Mouse (Mus musculus) frontal cortex, adult 2 months (tissue): ENCODE measurements at regions not wholly inside any gene's neighbourhood (a gene's known extent, or its start where the extent isn't known, plus 50 kb on each side); places are given as distances from the start of the nearest gene placed in this dataset.
A peak's percentile ranks its signal among the peaks of the same experiment; 100 is the strongest.

ENCODE experiments used
- DNase-seq, 2 experiments: peaks; one replicate each; pipeline ENCODE4 v3.0.0; 2022; ENCODE audit warnings: low spot score in 1 of 2; ENCODE audit errors: extremely low spot score in 1 of 2

DNA sequence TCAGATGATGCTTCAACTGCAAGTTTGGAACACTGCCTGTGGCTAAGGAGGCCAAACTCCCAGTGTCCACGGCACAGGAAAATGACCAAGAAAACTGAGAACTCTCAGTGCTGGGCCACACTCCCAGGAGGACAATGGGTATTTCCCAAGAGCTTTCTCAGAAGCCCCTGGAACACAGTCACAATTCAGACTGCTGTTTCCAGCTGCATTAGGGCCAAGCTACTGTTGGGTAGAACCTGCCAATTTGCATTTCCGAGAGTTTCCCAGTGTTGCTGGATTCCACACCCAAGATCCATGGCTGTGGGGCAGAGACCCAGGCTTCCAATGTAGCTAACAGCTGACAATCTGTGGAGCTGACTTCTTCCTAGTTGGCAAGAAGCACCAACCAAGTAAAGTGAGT lies 141.9 kb upstream of the D7Ertd443e start:
- DNase-seq, result peak in 1 of 2 experiments; percentile 2

DNA sequence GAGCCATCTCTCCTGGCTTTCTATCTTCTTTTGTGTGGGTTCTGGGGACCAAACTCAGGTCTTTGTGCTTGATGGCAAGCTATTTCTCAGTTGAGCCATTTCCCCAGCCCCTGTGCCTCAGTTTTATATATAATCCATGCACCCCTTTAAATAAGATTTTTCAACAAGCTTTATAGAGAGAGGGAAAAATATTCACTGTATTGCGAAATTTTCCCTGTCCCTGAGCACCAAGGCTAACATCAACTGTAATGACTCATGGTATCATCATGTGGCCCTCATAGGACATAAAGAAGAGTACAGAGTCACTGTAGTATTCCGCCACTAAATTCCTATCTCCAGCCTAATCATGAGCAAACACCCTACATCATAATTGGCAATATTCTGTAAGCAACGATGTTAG lies 142.4 kb upstream of the Dock1 start:
- no peak for DNase-seq

GRCm38 (mm10) chr7:134534821-134535220 lies 135.6 kb upstream of the Dock1 start:
- DNase-seq, result no peak

DNA sequence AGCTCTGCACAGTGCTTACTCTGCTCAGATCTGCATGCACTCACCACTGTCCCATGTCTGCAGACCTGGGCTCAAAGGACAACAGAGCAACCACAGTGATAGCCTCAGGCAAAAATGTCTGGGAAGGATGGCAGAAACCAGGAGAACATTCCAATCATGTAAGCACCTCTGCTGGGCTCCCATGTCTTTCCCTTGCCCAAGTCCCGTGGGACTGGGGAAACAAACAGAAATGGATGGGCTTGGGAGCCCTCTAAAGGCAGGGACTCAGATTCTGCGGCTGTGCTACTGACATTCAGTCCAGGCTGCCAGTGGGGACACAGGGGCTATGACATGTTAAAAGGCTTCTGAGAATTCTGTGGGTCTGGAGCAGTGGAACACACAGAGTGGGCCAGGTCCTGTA lies 128.8 kb upstream of the Dock1 start:
- no peak for DNase-seq

- DNase-seq, result no peak
Measured at GRCm38 (mm10) chr7:134546187-134546586, 124.3 kb upstream of the Dock1 start.

DNA sequence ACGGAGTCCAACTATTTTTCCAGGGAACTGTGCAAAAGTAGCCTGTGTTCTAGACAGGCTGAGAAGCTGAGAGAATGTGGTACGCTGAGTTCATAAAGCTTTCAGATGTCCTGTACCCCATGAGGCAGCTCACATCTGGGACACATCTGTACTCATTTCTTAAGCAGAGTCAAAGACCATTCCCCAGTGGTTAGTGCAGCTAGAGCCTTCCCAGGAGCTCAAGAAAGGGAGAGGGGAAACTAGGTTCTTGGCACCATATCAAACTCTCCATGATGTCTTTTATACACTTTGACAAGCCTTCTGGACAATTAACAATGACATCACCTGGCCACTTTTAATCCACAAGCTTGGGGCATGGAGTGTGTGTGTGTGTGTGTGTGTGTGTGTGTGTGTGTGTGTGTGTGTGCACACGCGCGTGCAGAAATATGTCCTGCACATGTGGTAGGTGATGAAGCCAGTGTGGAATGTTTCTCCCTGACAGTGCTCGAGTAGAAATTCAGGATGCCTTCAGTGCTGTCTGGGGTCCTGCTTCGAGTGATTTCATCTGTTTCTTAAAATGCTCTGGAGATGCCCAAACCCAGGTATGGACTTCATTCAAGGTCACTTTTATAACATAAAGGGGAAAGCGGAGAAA lies 121.1 kb upstream of the Dock1 start:
- no peak for DNase-seq

DNA sequence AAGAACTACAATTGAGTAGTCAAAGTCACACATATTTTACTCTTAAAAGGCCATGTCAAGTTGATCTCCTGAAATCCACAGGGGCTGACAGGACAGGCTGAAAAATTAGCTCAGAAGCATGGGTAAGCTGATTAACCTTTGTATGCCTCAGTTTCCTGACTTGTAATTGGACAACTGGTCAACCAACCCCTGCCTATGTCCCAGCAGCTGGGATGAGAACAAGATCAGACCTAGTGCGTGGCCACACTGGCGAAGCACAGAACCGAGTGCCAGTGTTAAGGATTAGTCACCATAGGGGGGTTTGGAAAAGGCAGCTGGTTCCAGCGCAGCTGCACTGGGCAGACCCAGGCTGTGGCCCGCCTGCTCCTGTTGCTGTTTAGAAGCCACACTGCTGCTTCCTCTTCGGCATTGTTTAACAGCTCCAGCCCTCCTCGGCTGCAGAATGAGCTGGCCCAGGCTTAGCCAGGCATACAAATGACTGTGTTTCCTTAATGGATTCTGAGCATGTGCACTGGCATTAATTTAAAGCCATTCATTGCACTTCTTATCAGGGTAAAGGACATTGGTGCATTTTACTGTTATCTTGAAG lies 120.1 kb upstream of the Dock1 start:
- no peak for DNase-seq

GRCm38 (mm10) chr7:134552051-134552451 lies 118.4 kb upstream of the Dock1 start:
- no peak for DNase-seq

DNA sequence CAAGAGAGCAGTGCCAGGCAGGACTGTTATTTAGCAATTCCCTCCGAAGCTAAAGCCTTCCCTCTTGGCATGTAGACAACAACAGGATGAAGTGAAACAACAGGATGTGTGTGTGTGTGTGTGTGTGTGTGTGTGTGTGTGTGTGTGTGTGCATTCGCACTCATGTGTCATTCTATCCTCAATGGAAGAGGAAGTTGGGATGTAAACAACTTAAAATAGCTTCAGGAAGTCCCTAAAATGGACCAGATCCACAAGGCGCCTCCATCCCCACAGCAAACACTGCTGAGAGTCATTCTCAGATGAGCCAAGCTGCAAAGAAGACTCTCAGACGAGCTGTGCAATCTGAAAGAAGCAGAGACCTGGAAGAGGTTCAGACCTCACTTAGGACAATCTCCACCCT lies 114.4 kb upstream of the Dock1 start:
- no peak for DNase-seq

- peak in 1 of 2 experiments; percentile 87 for DNase-seq
Measured at GRCm38 (mm10) chr7:134566322-134566721, 104.1 kb upstream of the Dock1 start.

- DNase-seq, result no peak
Measured at GRCm38 (mm10) chr7:134569247-134569646, 101.2 kb upstream of the Dock1 start.

DNA sequence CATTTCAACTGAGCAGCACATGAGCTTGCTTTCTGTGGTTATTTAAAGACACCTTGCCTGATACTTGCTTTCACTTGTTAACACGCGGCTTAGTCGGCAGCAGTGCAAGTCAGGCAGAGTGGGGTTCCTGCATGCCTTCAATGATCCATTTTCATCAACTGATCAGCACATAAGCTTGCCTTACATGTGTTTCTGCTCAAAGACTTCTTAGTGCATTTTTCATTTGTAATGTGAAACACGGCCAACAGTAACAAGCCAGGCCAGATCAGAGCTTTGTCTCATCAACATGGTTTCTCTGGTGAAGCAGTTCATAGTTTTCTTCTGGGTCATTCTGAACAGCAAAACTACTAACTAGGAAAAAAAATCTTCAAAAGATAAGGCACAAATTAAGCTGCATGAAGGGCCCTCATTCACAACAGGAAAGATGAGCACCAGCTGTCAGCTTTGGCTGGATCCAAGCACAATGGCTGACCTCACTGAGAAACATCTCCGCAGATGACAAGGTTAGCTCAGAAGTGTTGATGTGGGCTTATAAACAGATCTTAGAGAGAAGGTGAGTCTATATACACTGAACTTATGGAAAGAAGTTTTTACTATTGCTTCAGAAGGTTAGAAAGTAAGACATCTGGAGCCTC lies 100.2 kb upstream of the Dock1 start:
- DNase-seq, result no peak

DNA sequence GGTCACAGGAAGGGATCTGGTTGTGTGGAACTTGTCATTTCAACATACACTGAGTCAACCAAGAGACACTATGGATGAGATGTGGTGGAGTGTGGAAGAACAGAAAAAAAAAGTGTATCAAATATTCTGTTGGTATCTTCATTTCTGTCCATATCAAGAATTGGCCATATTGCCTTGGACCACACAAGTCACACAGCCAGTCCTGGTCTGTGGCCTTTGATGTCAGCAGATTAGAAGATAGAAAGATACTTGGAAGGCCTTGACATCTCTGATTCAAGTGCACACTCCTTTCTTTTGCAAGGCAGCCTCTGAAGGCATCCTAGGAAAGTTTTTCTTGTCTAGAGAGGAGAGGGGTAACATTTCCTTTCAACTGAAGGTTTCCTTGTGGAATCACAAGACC lies 88.7 kb upstream of the Dock1 start:
- no peak for DNase-seq

- DNase-seq, result no peak
Measured at GRCm38 (mm10) chr7:134585478-134585877, 85.0 kb upstream of the Dock1 start.

DNA sequence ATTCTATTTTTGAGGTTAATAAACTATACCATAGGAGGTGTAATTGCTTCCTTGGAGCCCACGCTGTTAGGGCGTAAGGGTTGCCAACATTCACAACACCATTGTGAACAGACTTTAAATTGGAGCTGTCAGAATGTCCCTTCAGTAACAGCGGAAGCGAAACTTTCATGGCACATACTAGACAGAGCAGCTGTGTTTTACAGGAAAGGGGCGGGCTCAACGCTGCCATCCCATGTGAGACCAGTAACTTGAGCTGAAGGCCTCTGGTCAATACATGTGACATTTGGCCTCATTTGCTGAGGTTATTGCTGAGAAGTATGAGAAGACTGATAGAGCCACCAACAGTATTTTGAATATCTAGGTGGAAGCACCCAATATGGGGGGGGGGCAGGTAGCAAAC lies 83.5 kb upstream of the Dock1 start:
- no peak for DNase-seq

DNA sequence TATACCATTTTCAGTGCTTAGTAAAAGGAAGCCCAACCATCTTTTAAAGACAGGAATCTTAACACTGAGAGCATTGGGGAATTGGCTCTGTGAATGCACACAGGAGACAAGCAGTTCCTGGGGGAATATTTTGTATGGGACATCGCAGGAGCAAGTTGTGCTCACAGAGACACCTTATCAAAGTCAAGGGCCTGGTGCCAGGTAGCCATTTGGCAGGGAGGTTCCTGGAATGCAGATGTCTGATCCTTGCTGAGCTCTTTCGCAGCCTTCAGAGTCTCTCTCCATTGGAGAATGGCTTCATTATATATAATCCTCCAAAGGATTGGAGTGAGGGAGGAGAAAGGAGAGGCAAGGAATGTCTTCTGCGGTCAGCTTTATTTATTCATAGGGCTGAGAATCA lies 62.6 kb upstream of the Dock1 start:
- no peak for DNase-seq

DNA sequence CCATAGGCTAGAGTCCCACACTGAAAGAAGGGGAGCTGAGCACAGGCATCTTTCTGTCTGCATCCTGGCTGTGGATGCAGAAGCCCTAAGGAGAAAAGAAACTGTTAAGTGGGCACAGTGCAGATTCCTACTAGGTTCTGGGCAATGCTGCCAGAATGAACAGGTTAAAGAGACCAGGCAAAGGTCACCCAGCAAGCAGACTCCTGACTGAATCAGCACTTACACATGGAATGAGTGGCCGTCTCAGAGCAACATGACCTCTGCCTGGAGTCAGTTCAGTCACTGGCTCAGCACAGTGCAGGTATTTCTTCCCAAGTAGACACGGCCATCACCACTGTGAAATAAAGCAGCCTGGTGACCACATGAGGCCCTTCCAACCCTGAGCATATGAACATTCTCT lies 60.3 kb upstream of the Dock1 start:
- DNase-seq, result no peak

DNA sequence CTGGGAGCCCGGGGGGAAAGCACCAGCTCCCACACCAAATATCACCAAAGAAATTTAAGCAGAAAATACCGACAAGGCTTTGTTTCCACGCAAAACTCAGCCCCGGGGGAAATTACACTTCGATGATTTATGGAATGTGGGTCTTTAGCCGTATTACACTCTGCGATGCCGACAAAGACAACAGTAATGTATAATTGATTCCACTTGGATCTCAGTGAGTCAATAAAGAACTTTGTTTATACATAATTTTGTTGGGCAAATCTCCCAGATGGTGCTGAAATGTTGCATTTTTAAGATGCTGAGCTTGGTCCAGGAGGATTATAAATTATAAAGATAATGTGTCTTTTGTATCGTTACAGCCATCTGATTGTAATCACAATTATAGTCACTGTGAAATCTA lies 59.1 kb upstream of the Dock1 start:
- DNase-seq, result no peak

DNA sequence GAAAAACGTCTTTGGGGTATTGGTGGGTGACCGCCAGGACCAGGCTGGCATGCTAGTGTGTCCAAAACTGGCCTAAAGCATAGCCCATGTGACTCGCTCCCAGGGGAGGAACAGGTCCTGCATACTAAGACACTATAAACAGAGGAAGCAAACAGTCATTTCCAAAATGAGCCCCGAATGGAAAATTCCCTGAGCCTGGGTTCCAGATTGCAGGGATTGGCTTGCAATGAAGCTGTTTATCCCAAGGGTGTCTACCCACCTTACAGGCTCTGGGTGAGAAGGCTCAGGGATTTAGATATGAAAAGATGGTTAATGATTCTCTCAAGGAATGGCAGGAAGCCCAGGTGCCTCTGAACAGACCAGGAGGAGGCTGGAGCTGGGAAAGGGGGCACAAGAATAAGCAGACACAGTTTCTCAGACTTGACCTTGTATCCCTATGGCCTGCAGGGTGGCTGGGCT lies 58.2 kb upstream of the Dock1 start:
- peak; percentile 3 to 26 for DNase-seq

- DNase-seq, result no peak
Measured at GRCm38 (mm10) chr7:134619220-134619975, 51.1 kb upstream of the Dock1 start.

DNA sequence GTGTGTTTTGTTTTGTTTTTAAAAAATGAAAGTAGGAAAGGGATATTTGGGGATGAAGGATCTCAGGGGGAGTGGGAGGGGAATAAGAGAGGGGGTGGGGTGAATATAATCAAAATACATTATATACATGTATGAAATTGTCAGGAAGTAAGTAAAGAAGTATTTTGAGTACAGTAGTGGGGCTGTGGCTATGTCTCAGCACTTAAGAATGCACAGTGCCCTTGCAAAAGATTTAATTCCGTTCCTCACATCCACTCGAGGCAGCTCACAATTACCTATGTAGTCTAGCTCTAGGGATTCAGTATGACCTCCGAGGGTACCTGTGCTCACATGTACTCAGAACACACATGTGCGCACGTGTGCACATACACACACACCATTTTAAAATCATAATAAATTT lies 50.4 kb upstream of the Dock1 start:
- DNase-seq, result no peak
